Mouse (Mus musculus): ENCODE measurements around the gene Reep3. TPM values are rescaled to one million over a fixed set of nuclear protein-coding genes. Genes with fewer than 3 reads are reported as not detected.

Gene Reep3
- total and polyA plus RNA-seq, 3 experiments: 21.8 to 23.3 (median 23.2) TPM

DNA sequence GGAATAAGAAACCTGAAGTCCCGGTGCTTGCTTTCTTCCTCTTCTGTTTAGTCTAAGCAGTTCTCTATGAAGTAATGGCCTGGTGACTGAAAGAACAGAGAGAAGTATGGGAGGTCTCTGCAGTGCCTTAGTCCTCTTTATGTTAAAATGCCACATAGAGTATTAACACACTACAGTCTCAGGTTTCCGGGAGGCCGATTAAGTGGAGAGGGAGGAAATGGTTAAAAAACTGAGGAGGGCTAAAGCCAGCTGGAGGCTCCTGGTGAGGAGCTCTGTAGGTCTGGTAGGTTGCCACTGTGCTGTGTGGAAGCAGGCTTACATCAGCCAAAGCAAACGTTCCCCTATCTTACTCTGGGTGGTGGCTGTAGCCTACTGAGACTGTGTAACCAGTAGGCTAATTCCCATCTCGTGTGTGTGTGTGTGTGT lies 18.9 kb upstream of the Reep3 start:
- Histone ChIP-seq H3K36me3 (replicated peaks in 1 of 2; ENCODE audit: control insufficient read depth in 1 of 2, insufficient read depth in 1 of 2, low read length in 1 of 2) (peaks cover 3 to 38% of the 10 kb centered on the region in 2 experiments), H3K9ac (ENCODE audit: insufficient read depth, low read depth) (peak overlapping the region; percentile 62), H3K27ac (ENCODE audit: insufficient read depth, low read depth) (peak overlapping the region; percentile 97), H3K4me3 (replicated peaks in 1 of 3; ENCODE audit: low read depth in 2 of 3, low read length in 2 of 3, poor library complexity in 1 of 3) (peak overlapping the region in 1 of 3 experiments; percentile 32), H3K4me1 (ENCODE audit: control insufficient read depth in 1 of 2, insufficient read depth in 2 of 2) (peaks cover 22 to 85% of the 10 kb centered on the region in 2 experiments), H3K27me3 (replicated peaks) (no peaks in the 10 kb centered on the region), H3K4me2 (ENCODE audit: insufficient read depth, low read depth, poor library complexity, severe bottlenecking) (peak overlapping the region; percentile 68), H3K79me2 (replicated peaks; ENCODE audit: control insufficient read depth, extremely low read depth, insufficient read depth, poor library complexity, severe bottlenecking) (peaks cover 94% of the 10 kb centered on the region), H3K9me3 (replicated peaks; ENCODE audit: low read length) (no peaks in the 10 kb centered on the region)
- DNase-seq (ENCODE audit: extremely low read depth): no peak
- dilution Hi-C loops (cut with MboI; ENCODE audit: extremely low pct_ligation_motif_present, extremely low pct_unique_long_range_greater_than_20kb, low sequenced_read_pairs): no loop called here
- in situ Hi-C loops (cut with MboI; ENCODE audit: low pct_ligation_motif_present, low pct_unique_long_range_greater_than_20kb, low sequenced_read_pairs): no loop called here
- TF ChIP-seq MYC (IDR thresholded peaks at IDR 0.05; ENCODE audit: low read depth, low read length) (no peak), CHD2 (IDR thresholded peaks at IDR 0.05; ENCODE audit: low read length) (no peak), MAZ (IDR thresholded peaks at IDR 0.05; ENCODE audit: low read depth, low read length) (no peak), UBTF (IDR thresholded peaks at IDR 0.05; ENCODE audit: low read depth, low read length) (no peak), HCFC1 (IDR thresholded peaks at IDR 0.05; ENCODE audit: low read depth, low read length) (no peak), MXI1 (IDR thresholded peaks at IDR 0.05; ENCODE audit: low read depth, low read length) (no peak), BHLHE40 (IDR thresholded peaks at IDR 0.05; ENCODE audit: low read depth, low read length) (no peak), EP300 (IDR thresholded peaks at IDR 0.05; ENCODE audit: low read length) (no peak), ZNF384 (IDR thresholded peaks at IDR 0.05; ENCODE audit: low read depth, low read length) (no peak), JUND (conservative IDR thresholded peaks at IDR 0.05; ENCODE audit: low read depth, low read length) (no peak), ETS1 (conservative IDR thresholded peaks at IDR 0.05; ENCODE audit: low read depth, low read length) (no peak), RAD21 (IDR thresholded peaks at IDR 0.05; ENCODE audit: low read depth, low read length) (no peak), IRF4 (IDR thresholded peaks at IDR 0.05; ENCODE audit: low read depth, low read length) (no peak), POLR2AphosphoS2 (IDR thresholded peaks at IDR 0.05; ENCODE audit: low read depth, low read length) (no peak), MEF2A (IDR thresholded peaks at IDR 0.05; ENCODE audit: borderline replicate concordance, low read depth, low read length) (no peak), TCF12 (IDR thresholded peaks at IDR 0.05; ENCODE audit: low read depth, low read length) (no peak), MAFK (IDR thresholded peaks at IDR 0.05; ENCODE audit: insufficient replicate concordance, low read length) (no peak), PAX5 (IDR thresholded peaks at IDR 0.05; ENCODE audit: low read length) (no peak), ZMIZ1 (IDR thresholded peaks at IDR 0.05; ENCODE audit: low read depth, low read length) (no peak), CTCF (conservative IDR thresholded peaks at IDR 0.05 in 1 of 2, IDR thresholded peaks at IDR 0.05 in 1 of 2; ENCODE audit: low read depth in 2 of 2, low read length in 2 of 2) (no peak)

DNA sequence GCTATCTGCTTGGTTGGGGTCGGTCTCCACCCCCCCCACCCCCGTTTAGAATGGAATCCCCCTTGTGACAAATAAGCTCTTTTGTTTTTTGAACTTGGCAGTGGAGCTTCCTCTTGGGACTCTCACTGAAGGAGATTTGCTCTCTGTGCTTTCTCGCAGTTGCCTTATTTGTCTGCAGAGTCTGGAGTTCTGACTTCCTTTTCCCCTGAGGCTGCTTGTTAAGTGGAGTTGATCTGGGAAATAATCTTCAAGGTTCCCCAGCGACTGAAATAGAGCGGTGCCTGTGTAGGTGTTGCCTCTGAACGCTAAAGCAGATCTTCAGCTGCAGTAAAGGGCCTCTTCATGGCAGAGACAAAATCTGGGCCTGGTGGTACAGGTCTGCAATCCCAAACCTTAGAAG lies 18.4 kb upstream of the Reep3 start:
- no peak for DNase-seq (ENCODE audit: extremely low read depth)
- TF ChIP-seq RCOR1 (conservative IDR thresholded peaks at IDR 0.05; ENCODE audit: low read depth, low read length): no peak; the same call in 1 of the 2 replicates
- peak; percentile 64; the same call in 1 of the 2 replicates for TF ChIP-seq MEF2A (IDR thresholded peaks at IDR 0.05; ENCODE audit: borderline replicate concordance, low read depth, low read length)
- TF ChIP-seq ETS1 (conservative IDR thresholded peaks at IDR 0.05; ENCODE audit: low read depth, low read length): peak; percentile 26; the same call in 1 of the 2 replicates
- Histone ChIP-seq H3K9me3 (replicated peaks; ENCODE audit: low read length) (no peaks in the 10 kb centered on the region), H3K9ac (ENCODE audit: insufficient read depth, low read depth) (peak overlapping the region; percentile 62), H3K79me2 (replicated peaks; ENCODE audit: control insufficient read depth, extremely low read depth, insufficient read depth, poor library complexity, severe bottlenecking) (peaks cover 93% of the 10 kb centered on the region), H3K27me3 (replicated peaks) (no peaks in the 10 kb centered on the region), H3K4me2 (ENCODE audit: insufficient read depth, low read depth, poor library complexity, severe bottlenecking) (peak overlapping the region; percentile 68), H3K27ac (ENCODE audit: insufficient read depth, low read depth) (peak overlapping the region; percentile 97), H3K4me1 (ENCODE audit: control insufficient read depth in 1 of 2, insufficient read depth in 2 of 2) (peaks cover 20 to 83% of the 10 kb centered on the region in 2 experiments), H3K36me3 (replicated peaks in 1 of 2; ENCODE audit: control insufficient read depth in 1 of 2, insufficient read depth in 1 of 2, low read length in 1 of 2) (peaks cover 3 to 41% of the 10 kb centered on the region in 2 experiments), H3K4me3 (replicated peaks in 1 of 3; ENCODE audit: low read depth in 2 of 3, low read length in 2 of 3, poor library complexity in 1 of 3) (no peak overlapping the region)
- in situ Hi-C loops (cut with MboI; ENCODE audit: low pct_ligation_motif_present, low pct_unique_long_range_greater_than_20kb, low sequenced_read_pairs): no loop called here
- dilution Hi-C loops (cut with MboI; ENCODE audit: extremely low pct_ligation_motif_present, extremely low pct_unique_long_range_greater_than_20kb, low sequenced_read_pairs): no loop called here

Data from CH12.LX (cell line).